Mouse (Mus musculus): ENCODE results near the gene Tbc1d15. TPM values are rescaled to one million over a fixed set of nuclear protein-coding genes. Genes with fewer than 3 reads are reported as not detected.

Gene Tbc1d15
- 0.92 and 2.2 TPM in 2 replicates for polyA plus RNA-seq (2012; rRNA removed)

GRCm38 (mm10) chr10:115251088-115251934 lies at the start of gene Tbc1d15:
Gene Tbc1d15, minus strand, starts transcription at chr10:115251467.

GRCm38 (mm10) chr10:115184697-115185096 lies 66.6 kb downstream of the Tbc1d15 start, which contains the start of gene Tph2:
Gene Tph2, minus strand, starts transcription at chr10:115185022.

Other genes with a start within 250 kb of the Tbc1d15 start
- gene Tph2, start 66.4 kb downstream of the Tbc1d15 start, polyA plus RNA-seq (2012; rRNA removed): not detected in 2 replicates
- gene Rab21, start 64.1 kb upstream of the Tbc1d15 start, polyA plus RNA-seq (2012; rRNA removed): 15.5 and 17.0 TPM in 2 replicates
- 5.2 and 7.1 TPM in 2 replicates for gene Tmem19, start 111.0 kb upstream of the Tbc1d15 start, polyA plus RNA-seq (2012; rRNA removed)
- gene Thap2, start 133.0 kb upstream of the Tbc1d15 start, polyA plus RNA-seq (2012; rRNA removed): 2.6 and 3.3 TPM in 2 replicates
- 1.2 and 3.0 TPM in 2 replicates for gene Zfc3h1, start 133.5 kb upstream of the Tbc1d15 start, polyA plus RNA-seq (2012; rRNA removed)